Mouse (Mus musculus): ENCODE data around the gene Phka1.

Phka1 gene

GRCm38 (mm10) chrX:102475555-102475954, 168.5 kb downstream of the Phka1 start:
- CTCF ChIA-PET: no interaction called here
